Mouse (Mus musculus): Measurements from ENCODE around the gene Tmem9. TPM values are rescaled to one million over a fixed set of nuclear protein-coding genes. Genes with fewer than 3 reads are reported as not detected.

The Tmem9 gene
- polyA plus RNA-seq, 1 experiment from 2014 or later: 172 TPM

- H3K27me3 ChIP-seq: peaks cover 25% of the 10 kb centered on the region
- H3K36me3 ChIP-seq: no peaks in the 10 kb centered on the region
- H3K4me1 ChIP-seq: peaks cover 6% of the 10 kb centered on the region
- H3K9ac ChIP-seq: no peak overlapping the region
- no peak overlapping the region for H3K27ac ChIP-seq
- no peak overlapping the region for H3K4me2 ChIP-seq (replicated peaks)
- H3K9me3 ChIP-seq: no peaks in the 10 kb centered on the region
- H3K4me3 ChIP-seq: no peak overlapping the region
- WGBS: 67% methylated on average over 3 of the region's 3 CpGs
- ATAC-seq (ENCODE audit: insufficient number of reproducible peaks, insufficient read depth, low FRiP score, low TSS enrichment): no peak
Observed at GRCm38 (mm10) chr1:136055771-136056170, 47.8 kb downstream of the Tmem9 start.

GRCm38 (mm10) chr1:136058594-136058993 is 50.6 kb downstream of the Tmem9 start:
- ATAC-seq (ENCODE audit: insufficient number of reproducible peaks, insufficient read depth, low FRiP score, low TSS enrichment): no peak
- no peaks in the 10 kb centered on the region for H3K9me3 ChIP-seq
- no peak overlapping the region for H3K9ac ChIP-seq
- H3K27me3 ChIP-seq: no peaks in the 10 kb centered on the region
- H3K36me3 ChIP-seq: no peaks in the 10 kb centered on the region
- H3K4me1 ChIP-seq: no peaks in the 10 kb centered on the region
- no peak overlapping the region for H3K27ac ChIP-seq
- H3K4me3 ChIP-seq: no peak overlapping the region
- no peak overlapping the region for H3K4me2 ChIP-seq (replicated peaks)
- WGBS: 54% methylated on average over 3 of the region's 3 CpGs

- Histone ChIP-seq H3K4me3 (no peak overlapping the region), H3K4me1 (no peaks in the 10 kb centered on the region), H3K9ac (no peak overlapping the region), H3K36me3 (no peaks in the 10 kb centered on the region), H3K4me2 (replicated peaks) (no peak overlapping the region), H3K27me3 (no peaks in the 10 kb centered on the region), H3K27ac (no peak overlapping the region), H3K9me3 (no peaks in the 10 kb centered on the region)
- 60% methylated on average over 9 of the region's 9 CpGs for whole genome bisulfite sequencing
- ATAC-seq (ENCODE audit: insufficient number of reproducible peaks, insufficient read depth, low FRiP score, low TSS enrichment): no peak
Observed at GRCm38 (mm10) chr1:136061041-136061789, 53.3 kb downstream of the Tmem9 start.

GRCm38 (mm10) chr1:136061790-136062141 is 53.8 kb downstream of the Tmem9 start:
- H3K4me1 ChIP-seq: no peaks in the 10 kb centered on the region
- H3K27me3 ChIP-seq: no peaks in the 10 kb centered on the region
- H3K27ac ChIP-seq: no peak overlapping the region
- WGBS: 84% methylated on average over 7 of the region's 7 CpGs
- no peaks in the 10 kb centered on the region for H3K36me3 ChIP-seq
- no peak overlapping the region for H3K4me2 ChIP-seq (replicated peaks)
- H3K4me3 ChIP-seq: no peak overlapping the region
- H3K9ac ChIP-seq: no peak overlapping the region
- ATAC-seq (ENCODE audit: insufficient number of reproducible peaks, insufficient read depth, low FRiP score, low TSS enrichment): no peak
- no peaks in the 10 kb centered on the region for H3K9me3 ChIP-seq

GRCm38 (mm10) chr1:136063991-136064390 is 56.0 kb downstream of the Tmem9 start:
- Histone ChIP-seq H3K9me3 (no peaks in the 10 kb centered on the region), H3K4me1 (no peaks in the 10 kb centered on the region), H3K36me3 (no peaks in the 10 kb centered on the region), H3K9ac (no peak overlapping the region), H3K27ac (no peak overlapping the region), H3K27me3 (no peaks in the 10 kb centered on the region), H3K4me2 (replicated peaks) (no peak overlapping the region), H3K4me3 (no peak overlapping the region)
- 76% methylated on average over 5 of the region's 5 CpGs for WGBS
- ATAC-seq (ENCODE audit: insufficient number of reproducible peaks, insufficient read depth, low FRiP score, low TSS enrichment): no peak

GRCm38 (mm10) chr1:136066621-136067020 is 58.7 kb downstream of the Tmem9 start:
- WGBS: 59% methylated on average over 1 of the region's 1 CpGs
- H3K27ac ChIP-seq: no peak overlapping the region
- H3K4me3 ChIP-seq: no peak overlapping the region
- H3K4me2 ChIP-seq (replicated peaks): no peak overlapping the region
- ATAC-seq (ENCODE audit: insufficient number of reproducible peaks, insufficient read depth, low FRiP score, low TSS enrichment): no peak
- no peaks in the 10 kb centered on the region for H3K36me3 ChIP-seq
- no peaks in the 10 kb centered on the region for H3K27me3 ChIP-seq
- no peaks in the 10 kb centered on the region for H3K9me3 ChIP-seq
- H3K4me1 ChIP-seq: no peaks in the 10 kb centered on the region
- no peak overlapping the region for H3K9ac ChIP-seq

GRCm38 (mm10) chr1:136067579-136067978 is 59.6 kb downstream of the Tmem9 start:
- Histone ChIP-seq H3K36me3 (no peaks in the 10 kb centered on the region), H3K4me3 (no peak overlapping the region), H3K27ac (no peak overlapping the region), H3K4me1 (no peaks in the 10 kb centered on the region), H3K9ac (no peak overlapping the region), H3K4me2 (replicated peaks) (no peak overlapping the region), H3K27me3 (no peaks in the 10 kb centered on the region), H3K9me3 (no peaks in the 10 kb centered on the region)
- WGBS: 57% methylated on average over 3 of the region's 3 CpGs
- ATAC-seq (ENCODE audit: insufficient number of reproducible peaks, insufficient read depth, low FRiP score, low TSS enrichment): no peak

- Histone ChIP-seq H3K9ac (no peak overlapping the region), H3K4me3 (no peak overlapping the region), H3K9me3 (no peaks in the 10 kb centered on the region), H3K27ac (no peak overlapping the region), H3K4me1 (no peaks in the 10 kb centered on the region), H3K36me3 (no peaks in the 10 kb centered on the region), H3K4me2 (replicated peaks) (no peak overlapping the region), H3K27me3 (no peaks in the 10 kb centered on the region)
- WGBS: 13% methylated on average over 3 of the region's 3 CpGs
- ATAC-seq (ENCODE audit: insufficient number of reproducible peaks, insufficient read depth, low FRiP score, low TSS enrichment): no peak
Observed at GRCm38 (mm10) chr1:136076086-136076485, 68.1 kb downstream of the Tmem9 start.

GRCm38 (mm10) chr1:136077656-136078055 is 69.7 kb downstream of the Tmem9 start:
- 73% methylated on average over 4 of the region's 4 CpGs for WGBS
- H3K4me1 ChIP-seq: no peaks in the 10 kb centered on the region
- no peaks in the 10 kb centered on the region for H3K36me3 ChIP-seq
- no peak overlapping the region for H3K4me2 ChIP-seq (replicated peaks)
- H3K27ac ChIP-seq: no peak overlapping the region
- no peak overlapping the region for H3K9ac ChIP-seq
- no peak overlapping the region for H3K4me3 ChIP-seq
- no peaks in the 10 kb centered on the region for H3K9me3 ChIP-seq
- no peaks in the 10 kb centered on the region for H3K27me3 ChIP-seq
- ATAC-seq (ENCODE audit: insufficient number of reproducible peaks, insufficient read depth, low FRiP score, low TSS enrichment): no peak

GRCm38 (mm10) chr1:136081161-136081560 is 73.2 kb downstream of the Tmem9 start:
- 86% methylated on average over 1 of the region's 1 CpGs for WGBS
- H3K9ac ChIP-seq: no peak overlapping the region
- H3K36me3 ChIP-seq: no peaks in the 10 kb centered on the region
- H3K4me2 ChIP-seq (replicated peaks): no peak overlapping the region
- no peaks in the 10 kb centered on the region for H3K27me3 ChIP-seq
- no peak for ATAC-seq (ENCODE audit: insufficient number of reproducible peaks, insufficient read depth, low FRiP score, low TSS enrichment)
- H3K4me3 ChIP-seq: no peak overlapping the region
- H3K9me3 ChIP-seq: no peaks in the 10 kb centered on the region
- H3K27ac ChIP-seq: no peak overlapping the region
- H3K4me1 ChIP-seq: no peaks in the 10 kb centered on the region
